Mouse (Mus musculus): ENCODE measurements around the gene Rpgrip1l. TPM values are rescaled to one million over a fixed set of nuclear protein-coding genes. Genes with fewer than 3 reads are reported as not detected.

Gene Rpgrip1l
- total RNA-seq, 1 experiment from 2014 or later: 10.6 TPM

- no peak for ATAC-seq (replicated peaks in 1 of 2; ENCODE audit: insufficient read depth in 1 of 2, low FRiP score in 2 of 2, low TSS enrichment in 1 of 2, low read depth in 1 of 2, poor library complexity in 2 of 2, severe bottlenecking in 2 of 2)
Observed at GRCm38 (mm10) chr8:91192941-91193340, 120.1 kb downstream of the Rpgrip1l start.

GRCm38 (mm10) chr8:91190816-91191340 is 122.2 kb downstream of the Rpgrip1l start:
- peak; percentile 92 to 98 for ATAC-seq (replicated peaks in 1 of 2; ENCODE audit: insufficient read depth in 1 of 2, low FRiP score in 2 of 2, low TSS enrichment in 1 of 2, low read depth in 1 of 2, poor library complexity in 2 of 2, severe bottlenecking in 2 of 2)

GRCm38 (mm10) chr8:91188152-91188551 is 124.9 kb downstream of the Rpgrip1l start:
- ATAC-seq (replicated peaks in 1 of 2; ENCODE audit: insufficient read depth in 1 of 2, low FRiP score in 2 of 2, low TSS enrichment in 1 of 2, low read depth in 1 of 2, poor library complexity in 2 of 2, severe bottlenecking in 2 of 2): no peak

DNA sequence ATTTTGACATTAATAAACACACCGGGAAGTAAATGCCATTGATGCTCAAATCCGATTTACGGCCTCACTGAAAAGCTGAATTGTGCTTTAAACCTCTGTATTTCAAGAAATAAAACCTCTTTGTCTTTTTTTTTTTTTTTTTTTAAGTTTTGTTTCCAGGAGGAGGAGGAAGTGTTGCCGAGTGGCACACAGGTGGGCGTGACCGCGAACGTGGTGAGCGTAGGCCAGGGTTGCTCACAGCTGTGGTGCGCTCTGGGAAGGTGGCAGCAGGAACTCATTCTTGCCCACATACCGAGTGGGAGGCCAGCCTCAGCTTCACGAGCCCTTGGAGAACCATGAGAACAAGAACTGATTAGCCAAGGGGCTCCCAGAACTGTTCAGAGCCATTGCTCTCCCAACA is 126.7 kb downstream of the Rpgrip1l start:
- ATAC-seq (replicated peaks in 1 of 2; ENCODE audit: insufficient read depth in 1 of 2, low FRiP score in 2 of 2, low TSS enrichment in 1 of 2, low read depth in 1 of 2, poor library complexity in 2 of 2, severe bottlenecking in 2 of 2): no peak; a peak in 1 of 4 replicates

- 0 out of 4 replicates have a peak, but pooled peaks of 1 of the 2 experiments have one; percentile 46 for ATAC-seq (replicated peaks in 1 of 2; ENCODE audit: insufficient read depth in 1 of 2, low FRiP score in 2 of 2, low TSS enrichment in 1 of 2, low read depth in 1 of 2, poor library complexity in 2 of 2, severe bottlenecking in 2 of 2)
Observed at GRCm38 (mm10) chr8:91177708-91178107, 135.4 kb downstream of the Rpgrip1l start.

- ATAC-seq (replicated peaks in 1 of 2; ENCODE audit: insufficient read depth in 1 of 2, low FRiP score in 2 of 2, low TSS enrichment in 1 of 2, low read depth in 1 of 2, poor library complexity in 2 of 2, severe bottlenecking in 2 of 2): peak in 1 of 2 experiments; percentile 69; a peak in 1 of 4 replicates
Observed at GRCm38 (mm10) chr8:91176176-91176575, 136.9 kb downstream of the Rpgrip1l start.

DNA sequence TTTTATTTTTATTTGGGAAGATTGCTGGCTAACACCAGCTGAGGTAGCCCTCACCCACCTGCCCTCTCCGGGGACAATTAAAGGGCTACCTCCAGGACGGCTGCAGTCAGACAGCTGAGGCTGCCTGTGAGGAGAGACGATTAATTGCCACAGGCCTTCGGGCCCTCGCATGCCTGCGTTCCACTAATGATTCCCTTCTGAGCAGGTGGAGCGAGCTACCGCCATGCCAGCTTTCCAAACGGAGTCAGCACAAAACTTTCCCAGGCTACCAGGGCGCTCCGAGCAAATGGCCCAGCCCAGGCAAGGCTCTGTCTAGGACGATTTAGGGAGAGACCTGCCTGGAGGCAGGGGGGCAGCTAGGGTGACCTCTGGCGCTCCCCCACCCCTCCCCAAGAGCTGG is 141.5 kb downstream of the Rpgrip1l start:
- ATAC-seq (replicated peaks in 1 of 2; ENCODE audit: insufficient read depth in 1 of 2, low FRiP score in 2 of 2, low TSS enrichment in 1 of 2, low read depth in 1 of 2, poor library complexity in 2 of 2, severe bottlenecking in 2 of 2): no peak

GRCm38 (mm10) chr8:91170914-91171313 is 142.1 kb downstream of the Rpgrip1l start:
- no peak for ATAC-seq (replicated peaks in 1 of 2; ENCODE audit: insufficient read depth in 1 of 2, low FRiP score in 2 of 2, low TSS enrichment in 1 of 2, low read depth in 1 of 2, poor library complexity in 2 of 2, severe bottlenecking in 2 of 2)

- no peak for ATAC-seq (replicated peaks in 1 of 2; ENCODE audit: insufficient read depth in 1 of 2, low FRiP score in 2 of 2, low TSS enrichment in 1 of 2, low read depth in 1 of 2, poor library complexity in 2 of 2, severe bottlenecking in 2 of 2)
Observed at GRCm38 (mm10) chr8:91170152-91170551, 142.9 kb downstream of the Rpgrip1l start.

Other genes with a start within 250 kb of the Rpgrip1l start
- 81.7 and 107 TPM in 2 replicates for gene Rbl2, start 243.2 kb downstream of the Rpgrip1l start, total RNA-seq (2017)
- 19.3 and 21.3 TPM in 2 replicates for gene Aktip, start 113.3 kb downstream of the Rpgrip1l start, total RNA-seq (2017)
- gene Fto, start 263 bp upstream of the Rpgrip1l start, total RNA-seq (2017): 47.8 and 62.9 TPM in 2 replicates